Mouse (Mus musculus): ENCODE measurements around the gene Hdgfl2. TPM values are rescaled to one million over a fixed set of nuclear protein-coding genes. Genes with fewer than 3 reads are reported as not detected.

The Hdgfl2 gene
- polyA plus RNA-seq, 2 experiments = 84.9 to 118 TPM

DNA sequence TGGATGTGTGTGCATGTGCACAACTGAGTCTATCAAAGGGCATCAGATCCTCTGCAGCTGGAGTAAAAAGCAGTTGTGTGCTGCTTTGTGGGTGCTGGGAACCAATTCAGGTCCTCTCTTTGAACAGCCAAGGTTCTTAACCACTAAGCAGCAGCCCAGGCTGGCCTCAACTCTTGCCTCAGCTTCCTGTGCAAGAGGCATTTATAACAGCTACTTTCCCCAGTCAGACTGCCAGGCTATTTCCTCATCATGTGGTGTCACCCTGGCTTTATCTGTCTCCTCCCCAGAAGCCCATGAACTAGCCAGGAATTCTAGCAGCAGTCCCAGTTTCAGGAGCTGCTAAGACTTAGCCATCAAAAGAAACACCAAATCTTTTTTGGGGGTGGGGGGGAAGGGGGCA is 13.0 kb upstream of the Hdgfl2 start:
- ATAC-seq (ENCODE audit: low FRiP score, low read depth) (no peak), DNase-seq (ENCODE audit: low spot score) (no peak)
- no peaks in the 10 kb centered on the region for H3K4me1 ChIP-seq (ENCODE audit: control insufficient read depth, insufficient read depth, low read length)
- H3K36me3 ChIP-seq (ENCODE audit: control insufficient read depth, insufficient read depth, low read length) = peaks cover 99% of the 10 kb centered on the region
- no peak overlapping the region for H3K4me2 ChIP-seq (replicated peaks; ENCODE audit: low read depth, low read length, severe bottlenecking)
- no peak overlapping the region for H3K9ac ChIP-seq (ENCODE audit: low read depth, low read length, severe bottlenecking)
- H3K27ac ChIP-seq (replicated peaks; ENCODE audit: low read depth, low read length) = no peak overlapping the region
- TF ChIP-seq POLR2A (IDR thresholded peaks at IDR 0.05; ENCODE audit: borderline replicate concordance, extremely low read depth, insufficient read depth, insufficient read length) = no peak
- no peak overlapping the region for H3K4me3 ChIP-seq (replicated peaks; ENCODE audit: low read length)
- no peaks in the 10 kb centered on the region for H3K27me3 ChIP-seq (ENCODE audit: control insufficient read depth, insufficient read depth, low read length)
- H3K9me3 ChIP-seq (ENCODE audit: control insufficient read depth, low read length) = no peaks in the 10 kb centered on the region

DNA sequence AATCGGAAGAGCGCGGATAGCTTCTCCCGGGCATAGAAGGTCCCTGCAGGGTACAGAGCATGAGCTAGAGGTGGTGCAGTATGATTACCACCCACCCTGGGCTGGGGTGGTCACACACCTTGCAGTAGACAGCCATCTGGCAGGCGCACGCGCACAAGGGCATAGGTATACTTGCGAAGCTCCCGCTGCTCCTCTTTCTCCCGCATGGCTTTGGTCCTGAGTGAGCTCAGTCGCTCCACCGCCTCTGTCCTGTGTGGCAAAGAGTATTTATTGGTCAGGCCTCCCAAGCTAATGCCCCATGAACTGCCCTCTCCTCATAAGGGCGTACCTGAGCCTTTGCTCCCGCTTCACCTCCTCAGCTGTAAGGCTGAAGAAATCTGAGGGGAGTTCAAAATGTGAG is 10.4 kb upstream of the Hdgfl2 start:
- no peak overlapping the region for H3K27ac ChIP-seq (replicated peaks; ENCODE audit: low read depth, low read length)
- no peak for DNase-seq (ENCODE audit: low spot score)
- no peak overlapping the region for H3K4me3 ChIP-seq (replicated peaks; ENCODE audit: low read length)
- no peaks in the 10 kb centered on the region for H3K9me3 ChIP-seq (ENCODE audit: control insufficient read depth, low read length)
- H3K9ac ChIP-seq (ENCODE audit: low read depth, low read length, severe bottlenecking) = no peak overlapping the region
- H3K36me3 ChIP-seq (ENCODE audit: control insufficient read depth, insufficient read depth, low read length) = peaks cover 90% of the 10 kb centered on the region
- 91% methylated on average over 14 of the region's 14 CpGs for WGBS
- ATAC-seq (ENCODE audit: low FRiP score, low read depth) = no peak
- TF ChIP-seq POLR2A (IDR thresholded peaks at IDR 0.05; ENCODE audit: borderline replicate concordance, extremely low read depth, insufficient read depth, insufficient read length) = no peak
- peaks cover 4% of the 10 kb centered on the region; the same call in 1 of the 2 replicates for H3K4me1 ChIP-seq (ENCODE audit: control insufficient read depth, insufficient read depth, low read length)
- no peak overlapping the region for H3K4me2 ChIP-seq (replicated peaks; ENCODE audit: low read depth, low read length, severe bottlenecking)
- no peaks in the 10 kb centered on the region for H3K27me3 ChIP-seq (ENCODE audit: control insufficient read depth, insufficient read depth, low read length)

DNA sequence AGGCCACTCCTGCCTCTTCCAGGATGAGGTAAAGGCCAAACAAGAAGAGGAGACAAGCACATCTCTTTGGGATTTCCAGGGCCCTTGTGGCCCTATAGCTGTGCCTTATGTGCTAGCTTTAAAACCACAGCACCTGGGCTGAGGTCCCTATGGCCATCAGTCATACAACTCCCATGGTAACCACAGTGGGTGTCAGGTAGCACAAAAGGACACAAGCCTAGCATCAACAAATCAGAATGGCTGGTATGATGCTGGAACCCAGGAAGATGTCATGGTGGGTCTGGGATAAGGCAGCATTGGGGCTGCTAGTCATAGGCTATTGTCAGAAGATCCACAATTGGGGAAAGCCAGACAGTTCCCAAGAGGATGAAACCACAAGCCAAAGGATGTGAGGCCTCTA is 8.3 kb upstream of the Hdgfl2 start:
- no peak for DNase-seq (ENCODE audit: low spot score)
- Histone ChIP-seq H3K4me1 (ENCODE audit: control insufficient read depth, insufficient read depth, low read length) (peaks cover 12% of the 10 kb centered on the region; the same call in 1 of the 2 replicates), H3K9ac (ENCODE audit: low read depth, low read length, severe bottlenecking) (no peak overlapping the region), H3K36me3 (ENCODE audit: control insufficient read depth, insufficient read depth, low read length) (peaks cover 70% of the 10 kb centered on the region), H3K27ac (replicated peaks; ENCODE audit: low read depth, low read length) (no peak overlapping the region), H3K27me3 (ENCODE audit: control insufficient read depth, insufficient read depth, low read length) (no peaks in the 10 kb centered on the region), H3K4me2 (replicated peaks; ENCODE audit: low read depth, low read length, severe bottlenecking) (no peak overlapping the region), H3K4me3 (replicated peaks; ENCODE audit: low read length) (no peak overlapping the region), H3K9me3 (ENCODE audit: control insufficient read depth, low read length) (no peaks in the 10 kb centered on the region)
- TF ChIP-seq POLR2A (IDR thresholded peaks at IDR 0.05; ENCODE audit: borderline replicate concordance, extremely low read depth, insufficient read depth, insufficient read length) = no peak
- ATAC-seq (ENCODE audit: low FRiP score, low read depth) = no peak

DNA sequence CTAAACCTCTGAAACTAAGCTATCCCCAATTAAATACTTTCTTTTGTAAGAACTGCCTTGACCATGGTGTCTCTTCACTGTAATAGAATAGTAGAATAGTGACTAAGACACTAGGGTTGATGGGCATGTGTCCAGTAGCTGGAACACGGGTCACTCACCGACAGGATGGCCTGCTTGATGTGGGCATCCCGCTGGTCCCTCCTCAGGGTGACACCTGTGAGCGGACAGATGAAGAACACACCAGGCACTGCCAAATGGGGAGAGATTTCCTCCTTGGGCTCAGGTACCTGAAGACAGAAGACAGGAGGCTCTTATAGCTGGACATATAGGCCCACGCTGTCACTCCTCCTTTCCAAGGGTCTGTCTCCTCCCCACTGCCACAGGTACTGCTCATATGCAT is 7.2 kb upstream of the Hdgfl2 start:
- ATAC-seq (ENCODE audit: low FRiP score, low read depth) (no peak), DNase-seq (ENCODE audit: low spot score) (no peak)
- Histone ChIP-seq H3K9ac (ENCODE audit: low read depth, low read length, severe bottlenecking) (no peak overlapping the region), H3K4me3 (replicated peaks; ENCODE audit: low read length) (no peak overlapping the region), H3K9me3 (ENCODE audit: control insufficient read depth, low read length) (no peaks in the 10 kb centered on the region), H3K36me3 (ENCODE audit: control insufficient read depth, insufficient read depth, low read length) (peaks cover 59% of the 10 kb centered on the region), H3K4me1 (ENCODE audit: control insufficient read depth, insufficient read depth, low read length) (peaks cover 12% of the 10 kb centered on the region; the same call in 1 of the 2 replicates), H3K27me3 (ENCODE audit: control insufficient read depth, insufficient read depth, low read length) (no peaks in the 10 kb centered on the region), H3K27ac (replicated peaks; ENCODE audit: low read depth, low read length) (no peak overlapping the region), H3K4me2 (replicated peaks; ENCODE audit: low read depth, low read length, severe bottlenecking) (no peak overlapping the region)
- no peak for TF ChIP-seq POLR2A (IDR thresholded peaks at IDR 0.05; ENCODE audit: borderline replicate concordance, extremely low read depth, insufficient read depth, insufficient read length)
- WGBS = 88% methylated on average over 5 of the region's 5 CpGs

DNA sequence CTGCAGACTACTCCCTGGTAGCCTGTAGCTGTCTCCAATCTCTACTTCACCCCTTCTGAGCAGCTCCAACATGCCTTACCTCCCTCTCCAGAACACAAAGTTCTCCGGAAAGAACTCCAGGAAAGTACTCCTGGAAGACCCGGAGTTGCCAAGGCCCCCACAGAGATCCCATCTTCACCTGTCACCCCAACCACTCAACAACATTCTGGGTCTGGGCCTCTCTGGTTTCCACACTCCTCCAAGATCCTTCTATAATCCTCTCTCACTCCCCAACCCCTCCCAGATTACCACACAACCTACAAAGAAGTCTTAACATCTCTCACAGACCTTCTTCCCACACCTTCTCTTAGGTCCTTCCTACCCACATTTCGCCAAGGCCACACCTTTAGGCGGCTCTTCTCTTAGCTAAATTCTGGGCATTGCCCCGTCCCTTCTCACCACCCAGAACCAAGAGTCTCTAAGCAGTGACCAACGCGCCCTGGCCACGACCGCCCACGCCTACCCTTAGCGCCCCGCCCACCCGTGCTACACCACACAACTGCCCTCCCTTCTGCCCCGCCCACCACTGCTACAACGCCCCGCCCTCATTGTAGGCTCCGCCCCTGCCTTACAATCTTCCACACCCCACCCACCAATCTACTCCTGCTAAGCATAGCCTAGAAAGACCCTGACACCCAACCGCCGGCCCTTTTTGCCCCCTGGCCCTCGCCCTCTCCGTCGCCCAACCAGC is 5.2 kb upstream of the Hdgfl2 start:
- Histone ChIP-seq H3K9me3 (ENCODE audit: control insufficient read depth, low read length) (no peaks in the 10 kb centered on the region), H3K27me3 (ENCODE audit: control insufficient read depth, insufficient read depth, low read length) (no peaks in the 10 kb centered on the region), H3K36me3 (ENCODE audit: control insufficient read depth, insufficient read depth, low read length) (peaks cover 39% of the 10 kb centered on the region), H3K4me3 (replicated peaks; ENCODE audit: low read length) (peak overlapping the region; percentile 80), H3K27ac (replicated peaks; ENCODE audit: low read depth, low read length) (peak overlapping the region; percentile 92), H3K4me2 (replicated peaks; ENCODE audit: low read depth, low read length, severe bottlenecking) (peak overlapping the region; percentile 66), H3K4me1 (ENCODE audit: control insufficient read depth, insufficient read depth, low read length) (peaks cover 12% of the 10 kb centered on the region; the same call in 1 of the 2 replicates), H3K9ac (ENCODE audit: low read depth, low read length, severe bottlenecking) (peak overlapping the region; percentile 78)
- TF ChIP-seq POLR2A (IDR thresholded peaks at IDR 0.05; ENCODE audit: borderline replicate concordance, extremely low read depth, insufficient read depth, insufficient read length) = no peak
- ATAC-seq (ENCODE audit: low FRiP score, low read depth) (peak; percentile 28; the same call in 1 of the 2 replicates), DNase-seq (ENCODE audit: low spot score) (peak; percentile 84)
- 10% methylated on average over 22 of the region's 22 CpGs for WGBS

Measured in limb, embryonic 14.5 days (tissue).